Mouse (Mus musculus) adipose tissue, adult 10 weeks (tissue): ENCODE data around the gene Trove2. TPM values are rescaled to one million over a fixed set of nuclear protein-coding genes. Genes with fewer than 3 reads are reported as not detected.

Experiments used
- polyA plus RNA-seq: library from polyadenylated mRNA; stranded (reverse); fragments of 350-450 nt; fragmentation: Illumina TruSeq; extraction: RNeasy Lipid Tissue Mini Kit (QIAGEN cat#74804); gene quantifications from one replicate; pipeline ENCODE4 v1.2.3, GENCODE M21; 2014; ENCODE audit warnings: low read depth, low replicate concordance

Trove2 gene
- 6.0 TPM for polyA plus RNA-seq

GRCm38 (mm10) chr1:143776446-143777411 is at the start of gene Trove2, which contains the start of gene Uchl5:
TSS of gene Trove2 (minus strand) at chr1:143777068.
TSS of gene Uchl5 (plus strand) at chr1:143777272.

GRCm38 (mm10) chr1:143716038-143716437 is 60.8 kb downstream of the Trove2 start, which contains the start of gene Glrx2:
TSS of gene Glrx2 (plus strand) at chr1:143716338.

GRCm38 (mm10) chr1:143702741-143703262 is 74.1 kb downstream of the Trove2 start, which contains the start of gene Cdc73:
TSS of gene Cdc73 (minus strand) at chr1:143702893.

Other genes starting within 250 kb of the Trove2 start
- 40.6 TPM for gene B3galt2, start 136.4 kb downstream of the Trove2 start, polyA plus RNA-seq
- gene Cdc73, start 74.2 kb downstream of the Trove2 start, polyA plus RNA-seq, result 18.8 TPM
- gene Glrx2, start 60.7 kb downstream of the Trove2 start, polyA plus RNA-seq, result 46.6 TPM
- 20.2 TPM for gene Uchl5, start 204 bp upstream of the Trove2 start, polyA plus RNA-seq
- 31.2 TPM for gene Rgs2, start 227.1 kb upstream of the Trove2 start, polyA plus RNA-seq